Mouse (Mus musculus): ENCODE data around the gene Cdh18. TPM values are rescaled to one million over a fixed set of nuclear protein-coding genes. Genes with fewer than 3 reads are reported as not detected.

Gene Cdh18
- polyA plus RNA-seq, 1 experiment from 2014 or later = 0.08 TPM

DNA sequence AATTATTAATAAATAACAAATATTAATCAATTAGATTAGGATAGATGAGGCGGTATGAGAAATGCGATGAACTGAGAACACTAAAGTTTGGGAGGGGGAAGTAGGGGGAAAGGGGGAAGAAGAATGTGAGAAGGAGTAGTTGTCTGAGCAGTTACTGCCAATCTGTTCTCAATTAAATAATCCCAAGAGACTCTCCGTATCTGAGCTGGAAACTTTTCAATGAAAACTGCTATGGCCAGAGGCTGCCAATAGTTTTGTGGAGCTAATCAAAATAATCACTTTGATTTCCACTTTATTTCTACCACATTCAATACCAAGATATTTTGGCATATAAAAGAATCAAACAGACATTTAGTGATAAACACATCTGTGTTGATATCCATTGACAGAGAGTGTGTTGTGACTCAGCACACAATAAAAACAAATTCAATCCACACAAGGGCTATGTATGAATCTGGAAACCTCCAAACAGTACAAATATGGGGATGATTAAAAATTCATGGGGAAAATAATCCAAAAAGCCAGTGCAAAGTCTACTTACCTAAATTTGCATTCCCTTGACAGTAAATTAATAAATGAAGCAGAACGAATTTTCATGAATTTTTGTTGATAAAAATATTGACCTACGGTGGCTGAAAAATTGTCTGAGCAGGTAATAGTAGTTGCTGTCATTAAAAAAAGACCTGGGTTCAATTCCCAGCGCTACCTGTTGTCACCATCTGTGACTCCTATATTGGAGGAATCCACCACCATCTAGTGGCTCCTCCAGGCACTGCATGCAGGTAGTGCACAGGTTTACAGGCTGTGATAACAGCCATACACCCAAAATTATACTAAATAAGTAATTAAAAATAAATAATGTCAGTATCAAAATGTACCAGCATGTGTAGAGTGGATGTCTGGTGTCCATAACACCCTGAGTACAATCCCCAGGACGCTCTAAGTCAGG lies 922.0 kb downstream of the Cdh18 start:
- Histone ChIP-seq H3K9me3 (replicated peaks) (no peaks in the 10 kb centered on the region), H3K27ac (no peak overlapping the region), H3K36me3 (no peaks in the 10 kb centered on the region), H3K9ac (no peak overlapping the region), H3K4me1 (replicated peaks) (no peaks in the 10 kb centered on the region), H3K4me2 (no peak overlapping the region), H3K4me3 (replicated peaks) (no peak overlapping the region), H3K27me3 (no peaks in the 10 kb centered on the region)
- WGBS (ENCODE audit: insufficient replicate concordance) = 60% methylated on average over 7 of the region's 7 CpGs
- DNase-seq (no peak), ATAC-seq (ENCODE audit: low read depth) (no peak)

GRCm38 (mm10) chr15:23486306-23486705 lies 937.5 kb downstream of the Cdh18 start:
- Histone ChIP-seq H3K4me3 (replicated peaks) (no peak overlapping the region), H3K9ac (no peak overlapping the region), H3K4me2 (no peak overlapping the region), H3K36me3 (no peaks in the 10 kb centered on the region), H3K9me3 (replicated peaks) (no peaks in the 10 kb centered on the region), H3K27ac (no peak overlapping the region), H3K4me1 (replicated peaks) (no peaks in the 10 kb centered on the region), H3K27me3 (no peaks in the 10 kb centered on the region)
- ATAC-seq (ENCODE audit: low read depth) (no peak), DNase-seq (no peak)
- WGBS (ENCODE audit: insufficient replicate concordance) = 35% methylated on average over 1 of the region's 1 CpGs

- Histone ChIP-seq H3K27me3 (no peaks in the 10 kb centered on the region), H3K9ac (no peak overlapping the region), H3K27ac (no peak overlapping the region), H3K4me1 (replicated peaks) (no peaks in the 10 kb centered on the region), H3K4me2 (no peak overlapping the region), H3K9me3 (replicated peaks) (no peaks in the 10 kb centered on the region), H3K4me3 (replicated peaks) (no peak overlapping the region), H3K36me3 (no peaks in the 10 kb centered on the region)
- ATAC-seq (ENCODE audit: low read depth) (no peak), DNase-seq (no peak)
- 58% methylated on average over 4 of the region's 4 CpGs for WGBS (ENCODE audit: insufficient replicate concordance)
These were observed 957.7 kb downstream of the Cdh18 start for GRCm38 (mm10) chr15:23506480-23506879.

DNA sequence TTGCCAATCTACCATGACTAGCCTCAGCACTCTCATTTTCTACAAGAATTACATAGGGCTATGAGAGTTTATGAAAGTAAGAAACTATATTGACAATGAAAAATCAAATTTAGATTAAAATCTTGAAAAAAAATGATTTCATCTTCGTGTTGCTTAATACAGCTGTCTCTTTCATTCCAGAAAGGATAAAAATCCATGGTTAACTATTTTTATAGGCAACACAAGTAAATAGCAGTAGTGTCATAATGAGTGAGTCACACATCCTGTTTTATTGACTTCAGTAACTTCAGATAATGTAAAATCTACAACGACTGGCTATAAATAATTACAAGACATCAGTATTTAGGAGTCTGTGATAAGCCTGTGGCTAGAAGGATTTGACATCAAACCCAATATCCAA lies 960.9 kb downstream of the Cdh18 start:
- no peak for ATAC-seq (ENCODE audit: low read depth)
- H3K27me3 ChIP-seq = no peaks in the 10 kb centered on the region
- 28% methylated on average over 2 of the region's 2 CpGs for WGBS (ENCODE audit: insufficient replicate concordance)
- no peaks in the 10 kb centered on the region for H3K9me3 ChIP-seq (replicated peaks)
- no peak overlapping the region for H3K4me2 ChIP-seq
- H3K9ac ChIP-seq = no peak overlapping the region
- H3K36me3 ChIP-seq = no peaks in the 10 kb centered on the region
- H3K27ac ChIP-seq = no peak overlapping the region
- DNase-seq = no peak
- no peak overlapping the region for H3K4me3 ChIP-seq (replicated peaks)
- no peaks in the 10 kb centered on the region for H3K4me1 ChIP-seq (replicated peaks)

- Histone ChIP-seq H3K4me1 (replicated peaks) (no peaks in the 10 kb centered on the region), H3K9ac (no peak overlapping the region), H3K4me2 (no peak overlapping the region), H3K27ac (no peak overlapping the region), H3K36me3 (no peaks in the 10 kb centered on the region), H3K27me3 (no peaks in the 10 kb centered on the region), H3K9me3 (replicated peaks) (no peaks in the 10 kb centered on the region), H3K4me3 (replicated peaks) (no peak overlapping the region)
- 62% methylated on average over 3 of the region's 3 CpGs for WGBS (ENCODE audit: insufficient replicate concordance)
- DNase-seq (no peak), ATAC-seq (ENCODE audit: low read depth) (no peak)
These were observed 967.0 kb downstream of the Cdh18 start for GRCm38 (mm10) chr15:23515786-23516185.

DNA sequence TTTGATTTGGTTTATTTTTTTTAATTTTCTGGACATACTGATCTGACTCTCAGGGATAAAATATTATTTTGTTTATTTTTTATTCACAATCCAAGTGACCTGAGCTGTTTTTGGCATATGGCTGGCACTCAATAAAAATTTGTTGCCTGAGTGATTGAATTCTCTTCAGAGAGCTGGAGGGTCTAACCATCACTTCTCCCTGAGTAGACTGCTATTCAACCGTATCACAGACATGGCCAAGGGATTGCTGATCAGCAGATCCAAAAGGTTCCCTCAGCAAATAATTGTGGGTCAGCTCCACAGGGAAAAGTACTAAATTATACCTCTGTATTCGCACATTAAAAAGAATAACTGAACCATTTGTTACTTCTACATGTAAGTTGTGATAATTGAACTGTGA lies 969.3 kb downstream of the Cdh18 start:
- no peak overlapping the region for H3K4me3 ChIP-seq (replicated peaks)
- no peak overlapping the region for H3K4me2 ChIP-seq
- no peaks in the 10 kb centered on the region for H3K4me1 ChIP-seq (replicated peaks)
- 62% methylated on average over 2 of the region's 2 CpGs for WGBS (ENCODE audit: insufficient replicate concordance)
- H3K27me3 ChIP-seq = no peaks in the 10 kb centered on the region
- H3K27ac ChIP-seq = no peak overlapping the region
- no peak for ATAC-seq (ENCODE audit: low read depth)
- no peaks in the 10 kb centered on the region for H3K9me3 ChIP-seq (replicated peaks)
- H3K36me3 ChIP-seq = no peaks in the 10 kb centered on the region
- H3K9ac ChIP-seq = no peak overlapping the region
- DNase-seq = no peak
